Mouse (Mus musculus) thymus, postnatal 36 days (tissue): Measurements from ENCODE around the gene Zfy2.

Source experiments
- DNase-seq, 2 experiments: peaks; one replicate each; pipeline ENCODE4 v3.0.0; 2022; ENCODE audit warnings: mixed read lengths in 2 of 2

Zfy2 gene

GRCm38 (mm10) chrY:2170309-2170708 is at the start of gene Zfy2:
TSS of gene Zfy2 (minus strand) at chrY:2170409.
- DNase-seq = no peak
